Mouse (Mus musculus) hindbrain, embryonic 15.5 days (tissue): ENCODE data around the gene Mrps23. TPM values are rescaled to one million over a fixed set of nuclear protein-coding genes. Genes with fewer than 3 reads are reported as not detected.

Experiments used
- ATAC-seq: fragments of 200-750 bp; cut with Nextera tagmentation; 2 replicates; pipeline ENCODE4 v1.8.0; 2017; ENCODE audit warnings: low read depth, moderate number of reproducible peaks, moderate TSS enrichment; ENCODE audit not compliant: low FRiP score
- H3K27ac ChIP-seq: fragments of 300-500 bp; sonication (generic); replicated peaks from 2 replicates; pipeline ENCODE4 v1.5.1; 2015; ENCODE audit warnings: mild to moderate bottlenecking, inconsistent platforms
- H3K27me3 ChIP-seq: fragments of 300-500 bp; sonication (generic); 2 replicates; pipeline ENCODE4 v1.6.1; 2015; ENCODE audit warnings: control low read depth, inconsistent platforms
- H3K36me3 ChIP-seq: fragments of 300-500 bp; sonication (generic); 2 replicates; pipeline ENCODE4 v1.6.1; 2015; ENCODE audit warnings: control low read depth, inconsistent platforms
- H3K4me1 ChIP-seq: fragments of 300-500 bp; sonication (generic); replicated peaks from 2 replicates; pipeline ENCODE4 v1.6.1; 2015; ENCODE audit warnings: control low read depth, inconsistent platforms
- H3K4me2 ChIP-seq: fragments of 300-500 bp; sonication (generic); 2 replicates; pipeline ENCODE4 v1.6.1; 2015; ENCODE audit warnings: moderate library complexity, mild to moderate bottlenecking, inconsistent platforms
- H3K4me3 ChIP-seq: fragments of 300-500 bp; sonication (generic); 2 replicates; pipeline ENCODE4 v1.5.1; 2015; ENCODE audit warnings: mild to moderate bottlenecking, inconsistent platforms
- H3K9ac ChIP-seq: fragments of 300-500 bp; sonication (generic); 2 replicates; pipeline ENCODE4 v1.6.1; 2015; ENCODE audit warnings: inconsistent platforms
- H3K9me3 ChIP-seq: fragments of 300-500 bp; sonication (generic); 2 replicates; pipeline ENCODE4 v1.6.1; 2016; ENCODE audit warnings: control low read depth, inconsistent platforms
- WGBS: fragments of 180-500 bp; shearing (Covaris S2); methylation state at CpG from one replicate; pipeline ENCODE4 v1.1.7; 2015; 5-methylcytosine and 5-hydroxymethylcytosine counted together
- polyA plus RNA-seq: library from polyadenylated mRNA; unstranded; fragments of >200 nt; fragmentation: Nextera tagmentation; extraction: Ambion mirVana; gene quantifications from 2 replicates; pipeline ENCODE4 v1.2.1, GENCODE M21; 2015

The Mrps23 gene
- polyA plus RNA-seq, 1 experiment from 2014 or later = 61.7 TPM

GRCm38 (mm10) chr11:88180959-88181619 lies 23.1 kb upstream of the Mrps23 start:
- H3K4me2 ChIP-seq = peak overlapping the region; percentile 8
- no peak overlapping the region for H3K4me3 ChIP-seq
- H3K36me3 ChIP-seq = peaks cover 15% of the 10 kb centered on the region; the same call in 1 of the 2 replicates
- WGBS = 8% methylated on average over 16 of the region's 16 CpGs
- H3K27me3 ChIP-seq = no peaks in the 10 kb centered on the region
- H3K9me3 ChIP-seq = no peaks in the 10 kb centered on the region
- H3K4me1 ChIP-seq = peaks cover 24% of the 10 kb centered on the region
- H3K27ac ChIP-seq = peak overlapping the region; percentile 77
- ATAC-seq = peak; percentile 85
- H3K9ac ChIP-seq = 0 out of 2 replicates have a peak overlapping the region, but pooled peaks have one; percentile 1

GRCm38 (mm10) chr11:88184632-88185180 lies 19.5 kb upstream of the Mrps23 start:
- Histone ChIP-seq H3K9ac (no peak overlapping the region), H3K4me1 (peaks cover 44% of the 10 kb centered on the region), H3K4me3 (no peak overlapping the region), H3K4me2 (no peak overlapping the region), H3K27me3 (no peaks in the 10 kb centered on the region), H3K27ac (no peak overlapping the region), H3K36me3 (0 out of 2 replicates have a peak, but pooled peaks cover 10% of the 10 kb centered on the region), H3K9me3 (no peaks in the 10 kb centered on the region)
- ATAC-seq = no peak
- 93% methylated on average over 17 of the region's 17 CpGs for WGBS

- H3K36me3 ChIP-seq = 0 out of 2 replicates have a peak, but pooled peaks cover 10% of the 10 kb centered on the region
- no peak for ATAC-seq
- H3K4me1 ChIP-seq = peaks cover 28% of the 10 kb centered on the region
- WGBS = 70% methylated on average over 14 of the region's 14 CpGs
- peaks cover 4% of the 10 kb centered on the region for H3K27me3 ChIP-seq
- no peak overlapping the region for H3K4me2 ChIP-seq
- peak overlapping the region; percentile 44 for H3K27ac ChIP-seq
- H3K4me3 ChIP-seq = no peak overlapping the region
- H3K9me3 ChIP-seq = no peaks in the 10 kb centered on the region
- H3K9ac ChIP-seq = no peak overlapping the region
Observed at GRCm38 (mm10) chr11:88186078-88186946, 17.9 kb upstream of the Mrps23 start.

- peak overlapping the region; percentile 44 for H3K27ac ChIP-seq
- H3K4me3 ChIP-seq = no peak overlapping the region
- WGBS = 28% methylated on average over 2 of the region's 2 CpGs
- no peak for ATAC-seq
- no peak overlapping the region for H3K9ac ChIP-seq
- H3K4me1 ChIP-seq = peaks cover 23% of the 10 kb centered on the region
- peaks cover 10% of the 10 kb centered on the region for H3K27me3 ChIP-seq
- H3K9me3 ChIP-seq = no peaks in the 10 kb centered on the region
- H3K4me2 ChIP-seq = peak overlapping the region; percentile 36; the same call in 1 of the 2 replicates
- H3K36me3 ChIP-seq = 0 out of 2 replicates have a peak, but pooled peaks cover 10% of the 10 kb centered on the region
Observed at GRCm38 (mm10) chr11:88186947-88187243, 17.3 kb upstream of the Mrps23 start.

- Histone ChIP-seq H3K27me3 (peaks cover 17% of the 10 kb centered on the region), H3K9me3 (no peaks in the 10 kb centered on the region), H3K4me1 (peaks cover 21% of the 10 kb centered on the region), H3K4me2 (peak overlapping the region; percentile 36), H3K4me3 (no peak overlapping the region), H3K36me3 (0 out of 2 replicates have a peak, but pooled peaks cover 10% of the 10 kb centered on the region), H3K27ac (peak overlapping the region; percentile 44), H3K9ac (no peak overlapping the region)
- peak; percentile 88 for ATAC-seq
- 9% methylated on average over 25 of the region's 25 CpGs for WGBS
Observed at GRCm38 (mm10) chr11:88187417-88188133, 16.6 kb upstream of the Mrps23 start.

GRCm38 (mm10) chr11:88188216-88188615 lies 16.0 kb upstream of the Mrps23 start:
- H3K27ac ChIP-seq = peak overlapping the region; percentile 44; the same call in 1 of the 2 replicates
- no peak overlapping the region for H3K4me2 ChIP-seq
- H3K9ac ChIP-seq = no peak overlapping the region

GRCm38 (mm10) chr11:88188635-88189034 lies 15.6 kb upstream of the Mrps23 start:
- peaks cover 27% of the 10 kb centered on the region for H3K4me1 ChIP-seq
- 91% methylated on average over 7 of the region's 7 CpGs for WGBS
- H3K4me3 ChIP-seq = no peak overlapping the region
- no peak overlapping the region for H3K4me2 ChIP-seq
- 0 out of 2 replicates have a peak, but pooled peaks cover 5% of the 10 kb centered on the region for H3K36me3 ChIP-seq
- no peaks in the 10 kb centered on the region for H3K9me3 ChIP-seq
- no peak overlapping the region for H3K9ac ChIP-seq
- H3K27me3 ChIP-seq = peaks cover 28% of the 10 kb centered on the region
- ATAC-seq = no peak
- no peak overlapping the region for H3K27ac ChIP-seq

More at GRCm38 (mm10) chr11:88188216-88188615, 16.0 kb upstream of the Mrps23 start:
- no peak overlapping the region for H3K4me3 ChIP-seq
- H3K9me3 ChIP-seq = no peaks in the 10 kb centered on the region
- WGBS = 57% methylated on average over 8 of the region's 8 CpGs
- no peak for ATAC-seq
- H3K36me3 ChIP-seq = 0 out of 2 replicates have a peak, but pooled peaks cover 7% of the 10 kb centered on the region
- peaks cover 23% of the 10 kb centered on the region for H3K4me1 ChIP-seq
- H3K27me3 ChIP-seq = peaks cover 23% of the 10 kb centered on the region

- Histone ChIP-seq H3K27ac (no peak overlapping the region), H3K27me3 (peaks cover 28% of the 10 kb centered on the region), H3K36me3 (no peaks in the 10 kb centered on the region), H3K4me3 (no peak overlapping the region), H3K9me3 (no peaks in the 10 kb centered on the region), H3K4me1 (peaks cover 21% of the 10 kb centered on the region), H3K9ac (no peak overlapping the region), H3K4me2 (no peak overlapping the region)
- ATAC-seq = no peak
- 11% methylated on average over 4 of the region's 4 CpGs for WGBS
Observed at GRCm38 (mm10) chr11:88192595-88192994, 11.6 kb upstream of the Mrps23 start.

GRCm38 (mm10) chr11:88193098-88193823 lies 10.9 kb upstream of the Mrps23 start:
- WGBS = 9% methylated on average over 34 of the region's 34 CpGs
- no peaks in the 10 kb centered on the region for H3K36me3 ChIP-seq
- H3K27ac ChIP-seq = no peak overlapping the region
- no peak for ATAC-seq
- H3K4me1 ChIP-seq = peaks cover 17% of the 10 kb centered on the region
- 0 out of 2 replicates have a peak overlapping the region, but pooled peaks have one; percentile 1 for H3K4me2 ChIP-seq
- H3K9me3 ChIP-seq = no peaks in the 10 kb centered on the region
- no peak overlapping the region for H3K9ac ChIP-seq
- no peak overlapping the region for H3K4me3 ChIP-seq
- H3K27me3 ChIP-seq = peaks cover 28% of the 10 kb centered on the region

- H3K27ac ChIP-seq = no peak overlapping the region
- 0 out of 2 replicates have a peak overlapping the region, but pooled peaks have one; percentile 1 for H3K4me2 ChIP-seq
- peaks cover 17% of the 10 kb centered on the region for H3K4me1 ChIP-seq
- no peaks in the 10 kb centered on the region for H3K9me3 ChIP-seq
- H3K27me3 ChIP-seq = peaks cover 28% of the 10 kb centered on the region
- no peaks in the 10 kb centered on the region for H3K36me3 ChIP-seq
- H3K9ac ChIP-seq = no peak overlapping the region
- no peak overlapping the region for H3K4me3 ChIP-seq
- WGBS = 23% methylated on average over 29 of the region's 29 CpGs
- ATAC-seq = no peak
Observed at GRCm38 (mm10) chr11:88193824-88194696, 10.1 kb upstream of the Mrps23 start.
